Mouse (Mus musculus): Measurements from ENCODE around the gene Phf1. TPM values are rescaled to one million over a fixed set of nuclear protein-coding genes. Genes with fewer than 3 reads are reported as not detected.

Gene Phf1
- polyA plus RNA-seq, 1 experiment from 2014 or later, result 2.5 TPM

DNA sequence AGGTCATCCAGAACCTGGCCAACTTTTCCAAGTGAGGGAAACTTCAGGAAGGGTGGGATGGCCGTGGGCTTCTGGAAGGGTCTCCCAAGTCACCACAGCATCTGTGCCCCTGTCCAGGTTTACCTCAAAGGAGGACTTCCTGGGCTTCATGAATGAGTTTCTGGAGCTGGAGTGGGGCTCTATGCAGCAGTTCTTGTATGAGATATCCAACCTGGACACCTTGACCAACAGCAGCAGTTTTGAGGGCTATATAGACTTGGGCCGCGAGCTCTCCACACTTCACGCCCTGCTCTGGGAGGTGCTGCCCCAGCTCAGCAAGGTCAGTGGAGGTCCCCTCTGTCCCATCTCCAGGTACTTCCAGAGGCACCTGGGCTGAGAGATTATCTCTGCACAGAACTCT lies 27.0 kb downstream of the Phf1 start:
- Histone ChIP-seq H3K9ac (replicated peaks) (no peak overlapping the region), H3K9me3 (ENCODE audit: low read length) (no peaks in the 10 kb centered on the region), H3K4me1 (ENCODE audit: insufficient read depth) (peaks cover 18% of the 10 kb centered on the region), H3K27me3 (ENCODE audit: insufficient read depth, low read length) (no peaks in the 10 kb centered on the region), H3K36me3 (replicated peaks; ENCODE audit: insufficient read depth, low read length) (0 out of 2 replicates have a peak, but pooled peaks cover 3% of the 10 kb centered on the region), H3K27ac (ENCODE audit: low read depth) (no peak overlapping the region), H3K4me3 (ENCODE audit: low read depth, low read length) (no peak overlapping the region), H3K4me2 (ENCODE audit: low read depth, low read length) (no peak overlapping the region)
- TF ChIP-seq EP300 (IDR thresholded peaks at IDR 0.05; ENCODE audit: low read depth) (no peak), CTCF (IDR thresholded peaks at IDR 0.05; ENCODE audit: low read depth) (no peak)
- 90% methylated on average over 4 of the region's 4 CpGs for WGBS (ENCODE audit: insufficient replicate concordance)
- DNase-seq (no peak), ATAC-seq (no peak)

- H3K4me1 ChIP-seq (ENCODE audit: insufficient read depth), result peaks cover 8% of the 10 kb centered on the region; the same call in 1 of the 2 replicates
- H3K27ac ChIP-seq (ENCODE audit: low read depth), result no peak overlapping the region
- DNase-seq (no peak), ATAC-seq (no peak)
- H3K9me3 ChIP-seq (ENCODE audit: low read length), result no peaks in the 10 kb centered on the region
- H3K27me3 ChIP-seq (ENCODE audit: insufficient read depth, low read length), result no peaks in the 10 kb centered on the region
- H3K4me2 ChIP-seq (ENCODE audit: low read depth, low read length), result no peak overlapping the region
- WGBS (ENCODE audit: insufficient replicate concordance), result 83% methylated on average over 21 of the region's 21 CpGs
- no peak overlapping the region for H3K9ac ChIP-seq (replicated peaks)
- no peak overlapping the region for H3K4me3 ChIP-seq (ENCODE audit: low read depth, low read length)
- TF ChIP-seq EP300 (IDR thresholded peaks at IDR 0.05; ENCODE audit: low read depth), result no peak
- TF ChIP-seq CTCF (IDR thresholded peaks at IDR 0.05; ENCODE audit: low read depth), result no peak
- 0 out of 2 replicates have a peak, but pooled peaks cover 3% of the 10 kb centered on the region for H3K36me3 ChIP-seq (replicated peaks; ENCODE audit: insufficient read depth, low read length)
Observed at GRCm38 (mm10) chr17:26961572-26962240, 28.9 kb downstream of the Phf1 start.

DNA sequence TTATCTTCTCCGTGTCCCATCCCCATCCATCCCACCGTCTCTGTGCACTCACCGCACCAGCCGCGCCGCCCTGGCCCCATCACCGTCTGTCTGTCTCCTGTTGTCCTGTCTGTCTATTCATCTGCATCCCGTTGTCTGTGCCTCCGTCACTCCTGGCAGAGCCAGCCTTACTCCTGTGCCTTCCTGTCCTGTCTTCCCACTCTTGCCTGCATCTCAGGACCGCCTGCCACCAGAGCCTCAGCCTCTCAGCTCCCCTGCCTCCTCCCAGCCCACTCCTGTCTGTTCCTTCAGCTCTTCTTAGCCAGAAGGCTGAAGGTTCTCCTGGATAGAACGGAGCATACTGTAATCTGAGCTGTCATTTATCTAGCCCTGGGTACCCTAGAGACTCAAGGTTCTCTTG lies 34.1 kb downstream of the Phf1 start:
- DNase-seq (no peak), ATAC-seq (no peak)
- H3K36me3 ChIP-seq (replicated peaks; ENCODE audit: insufficient read depth, low read length), result no peaks in the 10 kb centered on the region
- no peaks in the 10 kb centered on the region for H3K9me3 ChIP-seq (ENCODE audit: low read length)
- H3K27me3 ChIP-seq (ENCODE audit: insufficient read depth, low read length), result no peaks in the 10 kb centered on the region
- H3K9ac ChIP-seq (replicated peaks), result no peak overlapping the region
- WGBS (ENCODE audit: insufficient replicate concordance), result 88% methylated on average over 11 of the region's 11 CpGs
- TF ChIP-seq EP300 (IDR thresholded peaks at IDR 0.05; ENCODE audit: low read depth) (no peak), CTCF (IDR thresholded peaks at IDR 0.05; ENCODE audit: low read depth) (no peak)
- H3K4me3 ChIP-seq (ENCODE audit: low read depth, low read length), result no peak overlapping the region
- H3K4me1 ChIP-seq (ENCODE audit: insufficient read depth), result peaks cover 6% of the 10 kb centered on the region
- no peak overlapping the region for H3K4me2 ChIP-seq (ENCODE audit: low read depth, low read length)
- no peak overlapping the region for H3K27ac ChIP-seq (ENCODE audit: low read depth)

DNA sequence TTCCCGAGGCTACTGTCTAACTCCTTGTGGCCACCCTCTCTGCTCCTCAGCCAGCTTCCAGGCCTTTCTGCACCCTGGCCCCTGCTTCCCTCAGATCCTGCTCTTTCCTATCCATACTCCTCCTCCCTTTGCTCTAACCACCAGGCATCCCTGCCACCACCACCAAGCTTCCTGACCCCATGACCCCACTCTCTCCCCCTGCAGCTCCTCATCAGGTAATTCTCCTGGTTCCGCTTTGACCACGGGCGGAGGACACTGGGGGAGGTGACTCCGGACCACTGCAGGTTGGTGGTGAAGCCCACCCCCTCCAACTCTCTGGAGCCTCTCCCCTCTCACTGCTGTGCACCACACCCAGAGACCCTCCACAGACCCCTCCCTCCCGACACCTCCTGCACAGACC lies 34.6 kb downstream of the Phf1 start:
- no peaks in the 10 kb centered on the region for H3K36me3 ChIP-seq (replicated peaks; ENCODE audit: insufficient read depth, low read length)
- H3K27ac ChIP-seq (ENCODE audit: low read depth), result no peak overlapping the region
- DNase-seq (no peak), ATAC-seq (no peak)
- 78% methylated on average over 6 of the region's 6 CpGs for WGBS (ENCODE audit: insufficient replicate concordance)
- no peaks in the 10 kb centered on the region for H3K27me3 ChIP-seq (ENCODE audit: insufficient read depth, low read length)
- TF ChIP-seq CTCF (IDR thresholded peaks at IDR 0.05; ENCODE audit: low read depth), result no peak
- TF ChIP-seq EP300 (IDR thresholded peaks at IDR 0.05; ENCODE audit: low read depth), result no peak
- H3K9ac ChIP-seq (replicated peaks), result no peak overlapping the region
- no peak overlapping the region for H3K4me2 ChIP-seq (ENCODE audit: low read depth, low read length)
- H3K4me1 ChIP-seq (ENCODE audit: insufficient read depth), result peaks cover 8% of the 10 kb centered on the region
- no peaks in the 10 kb centered on the region for H3K9me3 ChIP-seq (ENCODE audit: low read length)
- no peak overlapping the region for H3K4me3 ChIP-seq (ENCODE audit: low read depth, low read length)

- Histone ChIP-seq H3K4me2 (ENCODE audit: low read depth, low read length) (no peak overlapping the region), H3K9ac (replicated peaks) (no peak overlapping the region), H3K4me1 (ENCODE audit: insufficient read depth) (peaks cover 8% of the 10 kb centered on the region), H3K4me3 (ENCODE audit: low read depth, low read length) (no peak overlapping the region), H3K27ac (ENCODE audit: low read depth) (no peak overlapping the region), H3K27me3 (ENCODE audit: insufficient read depth, low read length) (no peaks in the 10 kb centered on the region), H3K36me3 (replicated peaks; ENCODE audit: insufficient read depth, low read length) (no peaks in the 10 kb centered on the region), H3K9me3 (ENCODE audit: low read length) (no peaks in the 10 kb centered on the region)
- DNase-seq, result no peak
- WGBS (ENCODE audit: insufficient replicate concordance), result 86% methylated on average over 6 of the region's 6 CpGs
- TF ChIP-seq CTCF (IDR thresholded peaks at IDR 0.05; ENCODE audit: low read depth) (no peak), EP300 (IDR thresholded peaks at IDR 0.05; ENCODE audit: low read depth) (no peak)
- no peak for ATAC-seq
Observed at GRCm38 (mm10) chr17:26968200-26968611, 35.4 kb downstream of the Phf1 start.

DNA sequence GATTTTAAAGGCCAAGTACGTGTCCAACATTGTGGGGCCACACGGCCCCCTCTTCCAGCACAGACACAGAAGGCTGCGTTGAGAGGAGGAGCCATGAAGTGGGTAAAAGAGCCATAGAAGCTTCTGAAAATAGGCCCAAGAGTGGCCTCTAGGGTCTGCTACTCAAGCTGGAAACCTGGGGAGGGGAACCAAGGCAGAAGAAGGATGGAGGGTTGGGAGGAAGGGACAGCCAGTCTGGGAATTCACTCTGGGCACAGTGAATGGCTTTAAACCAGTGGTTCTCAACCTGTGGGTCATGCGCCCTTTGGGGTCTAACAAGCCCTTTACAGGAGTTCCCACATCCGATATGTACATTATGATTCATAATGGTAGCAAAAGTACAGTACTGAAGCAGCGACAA lies 36.4 kb downstream of the Phf1 start:
- Histone ChIP-seq H3K9me3 (ENCODE audit: low read length) (no peaks in the 10 kb centered on the region), H3K27me3 (ENCODE audit: insufficient read depth, low read length) (no peaks in the 10 kb centered on the region), H3K4me1 (ENCODE audit: insufficient read depth) (peaks cover 15% of the 10 kb centered on the region), H3K4me3 (ENCODE audit: low read depth, low read length) (no peak overlapping the region), H3K27ac (ENCODE audit: low read depth) (no peak overlapping the region), H3K36me3 (replicated peaks; ENCODE audit: insufficient read depth, low read length) (no peaks in the 10 kb centered on the region), H3K4me2 (ENCODE audit: low read depth, low read length) (no peak overlapping the region), H3K9ac (replicated peaks) (no peak overlapping the region)
- no peak for TF ChIP-seq EP300 (IDR thresholded peaks at IDR 0.05; ENCODE audit: low read depth)
- no peak for TF ChIP-seq CTCF (IDR thresholded peaks at IDR 0.05; ENCODE audit: low read depth)
- DNase-seq (no peak), ATAC-seq (no peak)
- 87% methylated on average over 6 of the region's 6 CpGs for WGBS (ENCODE audit: insufficient replicate concordance)

All from liver, postnatal 0 days (tissue).